Mouse (Mus musculus) midbrain, embryonic 15.5 days (tissue): ENCODE measurements at regions not wholly inside any gene's neighbourhood (a gene's known extent, or its start where the extent isn't known, plus 50 kb on each side); places are given as distances from the start of the nearest gene placed in this dataset.

Experiments used
- ATAC-seq: fragments of 200-750 bp; cut with Nextera tagmentation; replicated peaks from 2 replicates; pipeline ENCODE4 v1.8.0; 2017; ENCODE audit warnings: moderate TSS enrichment
- H3K27ac ChIP-seq: fragments of 300-500 bp; sonication (generic); 2 replicates; pipeline ENCODE4 v1.5.1; 2015; ENCODE audit warnings: mild to moderate bottlenecking, inconsistent platforms
- H3K27me3 ChIP-seq: fragments of 300-500 bp; sonication (generic); replicated peaks from 2 replicates; pipeline ENCODE4 v1.6.1; 2015; ENCODE audit warnings: inconsistent platforms
- H3K36me3 ChIP-seq: fragments of 300-500 bp; sonication (generic); replicated peaks from 2 replicates; pipeline ENCODE4 v1.6.1; 2015; ENCODE audit warnings: inconsistent platforms
- H3K4me1 ChIP-seq: fragments of 300-500 bp; sonication (generic); 2 replicates; pipeline ENCODE4 v1.6.1; 2015; ENCODE audit warnings: inconsistent platforms
- H3K4me2 ChIP-seq: fragments of 300-500 bp; sonication (generic); 2 replicates; pipeline ENCODE4 v1.6.1; 2015; ENCODE audit warnings: inconsistent platforms, mild to moderate bottlenecking, moderate library complexity
- H3K4me3 ChIP-seq: fragments of 300-500 bp; sonication (generic); 2 replicates; pipeline ENCODE4 v1.5.1; 2015; ENCODE audit warnings: mild to moderate bottlenecking, inconsistent platforms
- H3K9ac ChIP-seq: fragments of 300-500 bp; sonication (generic); 2 replicates; pipeline ENCODE4 v1.6.1; 2015; ENCODE audit warnings: mild to moderate bottlenecking, inconsistent platforms
- H3K9me3 ChIP-seq: fragments of 300-500 bp; sonication (generic); 2 replicates; pipeline ENCODE4 v1.6.1; 2016; ENCODE audit warnings: inconsistent platforms
- WGBS: fragments of 180-500 bp; shearing (Covaris S2); methylation state at CpG from one replicate; pipeline ENCODE4 v1.1.7; 2015; ENCODE audit warnings: mixed read lengths; 5-methylcytosine and 5-hydroxymethylcytosine counted together

- Histone ChIP-seq H3K27me3 (peaks cover 39% of the 10 kb centered on the region), H3K9me3 (no peaks in the 10 kb centered on the region)
These were observed 181.6 kb upstream of the Arglu1 start for GRCm38 (mm10) chr8:8871938-8872337.

GRCm38 (mm10) chr8:8871039-8871438, 180.7 kb upstream of the Arglu1 start:
- no peak for ATAC-seq
- no peak overlapping the region for H3K27ac ChIP-seq
- peaks cover 5% of the 10 kb centered on the region for H3K4me1 ChIP-seq
- 33% methylated on average over 8 of the region's 8 CpGs for WGBS
- H3K4me3 ChIP-seq = no peak overlapping the region
- H3K36me3 ChIP-seq = no peaks in the 10 kb centered on the region
- H3K9ac ChIP-seq = no peak overlapping the region
- H3K4me2 ChIP-seq = no peak overlapping the region
- peaks cover 36% of the 10 kb centered on the region for H3K27me3 ChIP-seq
- no peaks in the 10 kb centered on the region for H3K9me3 ChIP-seq

More at GRCm38 (mm10) chr8:8871938-8872337, 181.6 kb upstream of the Arglu1 start:
- WGBS = 25% methylated on average over 3 of the region's 3 CpGs
- ATAC-seq = no peak
- Histone ChIP-seq H3K4me2 (no peak overlapping the region), H3K27ac (no peak overlapping the region), H3K4me3 (no peak overlapping the region), H3K9ac (no peak overlapping the region), H3K36me3 (no peaks in the 10 kb centered on the region), H3K4me1 (peaks cover 5% of the 10 kb centered on the region)

- H3K27me3 ChIP-seq = peaks cover 34% of the 10 kb centered on the region
- 2% methylated on average over 4 of the region's 4 CpGs for WGBS
- ATAC-seq = peak; percentile 59; the same call in 1 of the 2 replicates
- H3K27ac ChIP-seq = no peak overlapping the region
- peaks cover 5% of the 10 kb centered on the region for H3K4me1 ChIP-seq
- H3K9me3 ChIP-seq = no peaks in the 10 kb centered on the region
- no peak overlapping the region for H3K4me3 ChIP-seq
- no peak overlapping the region for H3K4me2 ChIP-seq
- no peak overlapping the region for H3K9ac ChIP-seq
- no peaks in the 10 kb centered on the region for H3K36me3 ChIP-seq
These were observed 180.2 kb upstream of the Arglu1 start for GRCm38 (mm10) chr8:8870487-8870886.

GRCm38 (mm10) chr8:8869338-8869737, 179.0 kb upstream of the Arglu1 start:
- 42% methylated on average over 6 of the region's 6 CpGs for WGBS
- no peak overlapping the region for H3K4me2 ChIP-seq
- no peak for ATAC-seq
- H3K9me3 ChIP-seq = no peaks in the 10 kb centered on the region
- peaks cover 33% of the 10 kb centered on the region for H3K27me3 ChIP-seq
- no peak overlapping the region for H3K9ac ChIP-seq
- no peak overlapping the region for H3K27ac ChIP-seq
- peaks cover 5% of the 10 kb centered on the region for H3K4me1 ChIP-seq
- H3K4me3 ChIP-seq = no peak overlapping the region
- no peaks in the 10 kb centered on the region for H3K36me3 ChIP-seq

GRCm38 (mm10) chr8:8867924-8868323, 177.6 kb upstream of the Arglu1 start:
- Histone ChIP-seq H3K4me1 (peaks cover 5% of the 10 kb centered on the region), H3K4me3 (no peak overlapping the region), H3K4me2 (no peak overlapping the region), H3K27me3 (peaks cover 25% of the 10 kb centered on the region), H3K9me3 (no peaks in the 10 kb centered on the region), H3K9ac (no peak overlapping the region), H3K27ac (no peak overlapping the region), H3K36me3 (no peaks in the 10 kb centered on the region)
- no peak for ATAC-seq
- 56% methylated on average over 8 of the region's 8 CpGs for WGBS

DNA sequence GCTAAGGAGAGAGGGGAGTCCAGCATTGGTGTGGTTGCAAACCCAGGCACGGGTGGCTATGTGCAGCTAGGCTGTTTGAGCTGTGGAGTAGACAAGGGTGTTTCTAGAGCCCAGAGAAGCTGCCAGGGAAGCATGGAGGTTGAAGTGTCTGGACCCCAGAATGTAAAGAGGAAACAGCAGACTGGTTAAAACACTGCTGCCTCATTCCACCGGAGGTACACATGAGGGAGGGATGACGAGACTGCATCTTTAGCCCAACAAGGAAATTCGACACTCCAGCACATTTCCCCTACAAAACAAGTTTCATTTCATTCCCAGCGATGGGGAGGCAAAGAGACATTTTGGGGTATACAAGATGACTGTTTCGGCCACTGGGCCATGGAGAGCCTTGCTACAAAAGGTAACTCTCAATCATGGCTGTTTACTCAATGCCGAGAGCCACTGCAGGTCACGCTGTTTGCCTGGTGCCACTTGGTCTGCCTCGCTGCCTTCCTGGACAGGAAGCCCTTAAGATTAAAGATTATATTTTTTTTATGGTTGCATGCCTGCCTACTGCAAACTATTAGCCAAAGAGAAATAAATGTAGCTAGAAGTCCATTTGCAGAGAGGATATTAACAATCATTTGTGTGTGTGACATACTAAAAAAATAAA, 176.9 kb upstream of the Arglu1 start:
- no peak for ATAC-seq
- no peak overlapping the region for H3K9ac ChIP-seq
- WGBS = 64% methylated on average over 9 of the region's 9 CpGs
- H3K4me3 ChIP-seq = no peak overlapping the region
- no peak overlapping the region for H3K4me2 ChIP-seq
- H3K27ac ChIP-seq = no peak overlapping the region
- H3K9me3 ChIP-seq = no peaks in the 10 kb centered on the region
- no peaks in the 10 kb centered on the region for H3K36me3 ChIP-seq
- H3K27me3 ChIP-seq = peaks cover 19% of the 10 kb centered on the region
- H3K4me1 ChIP-seq = peaks cover 5% of the 10 kb centered on the region

DNA sequence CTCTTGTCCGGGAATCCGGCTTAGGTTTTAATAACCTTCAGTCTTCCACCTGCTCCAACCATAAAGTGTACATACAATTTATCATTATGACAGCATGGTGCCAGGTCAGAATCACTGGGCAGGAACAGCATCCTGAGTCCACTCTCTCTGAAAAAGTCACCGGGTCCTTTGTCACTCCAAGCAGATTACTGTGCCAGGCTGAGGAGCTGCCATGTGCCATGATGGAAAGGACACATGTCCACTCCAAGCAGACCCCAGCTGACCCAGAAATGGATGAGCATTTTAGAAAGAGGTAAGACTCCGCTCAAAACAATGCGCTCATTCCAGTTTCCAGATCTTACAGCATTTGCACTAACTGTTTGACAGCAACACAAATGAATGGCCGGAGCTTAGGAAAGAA, 172.4 kb upstream of the Arglu1 start:
- no peak overlapping the region for H3K27ac ChIP-seq
- H3K36me3 ChIP-seq = no peaks in the 10 kb centered on the region
- no peak for ATAC-seq
- H3K4me3 ChIP-seq = no peak overlapping the region
- no peaks in the 10 kb centered on the region for H3K4me1 ChIP-seq
- H3K9me3 ChIP-seq = no peaks in the 10 kb centered on the region
- peaks cover 19% of the 10 kb centered on the region for H3K27me3 ChIP-seq
- no peak overlapping the region for H3K9ac ChIP-seq
- WGBS = 87% methylated on average over 6 of the region's 6 CpGs
- no peak overlapping the region for H3K4me2 ChIP-seq

DNA sequence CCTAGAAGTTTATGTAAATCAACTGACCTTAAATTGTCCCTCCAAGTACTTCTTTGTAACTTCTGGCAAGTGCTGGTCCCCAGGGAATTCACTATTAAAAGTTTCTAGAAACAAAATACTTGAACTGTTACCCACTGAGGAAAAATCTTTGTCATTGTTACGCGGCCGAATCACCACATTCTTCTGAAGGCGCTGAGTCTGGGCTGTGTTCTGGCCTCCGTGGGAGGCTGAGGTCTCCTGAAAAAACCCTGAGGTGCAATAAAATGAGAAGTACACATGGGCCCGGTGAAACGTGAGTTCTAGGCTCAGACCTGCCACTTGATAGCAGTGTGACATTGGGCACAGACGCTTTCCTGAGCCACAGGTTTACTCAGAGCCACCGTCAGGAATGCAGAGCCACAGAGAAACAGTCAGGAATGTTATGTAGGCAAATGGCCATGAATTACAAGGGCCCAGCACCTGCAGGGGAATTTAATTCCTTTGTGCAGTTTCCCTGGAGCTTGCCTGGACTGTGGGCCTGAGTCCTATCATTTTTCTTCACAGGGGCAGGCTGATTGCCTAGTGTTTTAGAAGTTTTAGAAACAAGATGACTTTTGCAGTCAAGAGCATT, 171.1 kb upstream of the Arglu1 start:
- no peak for ATAC-seq
- H3K4me2 ChIP-seq = no peak overlapping the region
- no peaks in the 10 kb centered on the region for H3K36me3 ChIP-seq
- H3K27me3 ChIP-seq = peaks cover 10% of the 10 kb centered on the region
- no peak overlapping the region for H3K27ac ChIP-seq
- WGBS = 56% methylated on average over 9 of the region's 9 CpGs
- H3K4me1 ChIP-seq = no peaks in the 10 kb centered on the region
- no peaks in the 10 kb centered on the region for H3K9me3 ChIP-seq
- no peak overlapping the region for H3K9ac ChIP-seq
- no peak overlapping the region for H3K4me3 ChIP-seq

- ATAC-seq = no peak
- H3K36me3 ChIP-seq = no peaks in the 10 kb centered on the region
- no peak overlapping the region for H3K9ac ChIP-seq
- H3K4me3 ChIP-seq = no peak overlapping the region
- WGBS = 72% methylated on average over 3 of the region's 3 CpGs
- no peaks in the 10 kb centered on the region for H3K4me1 ChIP-seq
- H3K4me2 ChIP-seq = no peak overlapping the region
- H3K27me3 ChIP-seq = peaks cover 3% of the 10 kb centered on the region; the same call in 1 of the 2 replicates
- no peaks in the 10 kb centered on the region for H3K9me3 ChIP-seq
- no peak overlapping the region for H3K27ac ChIP-seq
These were observed 168.3 kb upstream of the Arglu1 start for GRCm38 (mm10) chr8:8858636-8859035.

- no peaks in the 10 kb centered on the region for H3K36me3 ChIP-seq
- H3K27ac ChIP-seq = no peak overlapping the region
- 55% methylated on average over 7 of the region's 7 CpGs for WGBS
- H3K9ac ChIP-seq = no peak overlapping the region
- no peaks in the 10 kb centered on the region for H3K9me3 ChIP-seq
- peaks cover 7% of the 10 kb centered on the region; the same call in 1 of the 2 replicates for H3K4me1 ChIP-seq
- no peak overlapping the region for H3K4me3 ChIP-seq
- no peaks in the 10 kb centered on the region for H3K27me3 ChIP-seq
- no peak for ATAC-seq
- no peak overlapping the region for H3K4me2 ChIP-seq
These were observed 162.5 kb upstream of the Arglu1 start for GRCm38 (mm10) chr8:8852656-8853366.

GRCm38 (mm10) chr8:8851271-8851670, 160.9 kb upstream of the Arglu1 start:
- Histone ChIP-seq H3K9me3 (no peaks in the 10 kb centered on the region), H3K9ac (no peak overlapping the region), H3K4me2 (no peak overlapping the region), H3K27me3 (no peaks in the 10 kb centered on the region), H3K36me3 (no peaks in the 10 kb centered on the region), H3K27ac (no peak overlapping the region), H3K4me3 (no peak overlapping the region), H3K4me1 (peaks cover 7% of the 10 kb centered on the region; the same call in 1 of the 2 replicates)
- no peak for ATAC-seq
- whole genome bisulfite sequencing = 79% methylated on average over 4 of the region's 4 CpGs

- Histone ChIP-seq H3K27me3 (no peaks in the 10 kb centered on the region), H3K9me3 (no peaks in the 10 kb centered on the region), H3K4me3 (no peak overlapping the region), H3K4me1 (peaks cover 7% of the 10 kb centered on the region; the same call in 1 of the 2 replicates), H3K9ac (no peak overlapping the region), H3K4me2 (no peak overlapping the region), H3K36me3 (no peaks in the 10 kb centered on the region), H3K27ac (no peak overlapping the region)
- WGBS = 57% methylated on average over 8 of the region's 8 CpGs
- ATAC-seq = 0 out of 2 replicates have a peak, but pooled peaks have one; percentile 12
These were observed 160.4 kb upstream of the Arglu1 start for GRCm38 (mm10) chr8:8850766-8851165.
